Mouse (Mus musculus) G1E (cell line): Measurements from ENCODE around the gene Fam234a.

Experiments
- CTCF ChIP-seq: IDR thresholded peaks from 2 replicates; pipeline ENCODE4 v1.5.1; 2012; ENCODE audit warnings: low read depth, low read length, inconsistent platforms, mixed read lengths
- GATA1 ChIP-seq: IDR thresholded peaks from 2 replicates; pipeline ENCODE4 v1.6.1; 2012; ENCODE audit warnings: borderline replicate concordance, low read length, inconsistent platforms, mixed read lengths
- GATA2 ChIP-seq: IDR thresholded peaks from 2 replicates; pipeline ENCODE4 v1.6.1; 2012; ENCODE audit warnings: low read depth, low read length, inconsistent platforms, borderline replicate concordance
- POLR2AphosphoS5 ChIP-seq: IDR thresholded peaks from 2 replicates; pipeline ENCODE4 v1.6.1; 2012; ENCODE audit warnings: low read depth, low read length, inconsistent platforms; ENCODE audit not compliant: insufficient replicate concordance
- TAL1 ChIP-seq: conservative IDR thresholded peaks from 2 replicates; pipeline ENCODE4 v1.6.1; 2012; ENCODE audit warnings: low read depth, low read length, inconsistent platforms, mixed read lengths

- TF ChIP-seq POLR2AphosphoS5 (no peak), CTCF (no peak), TAL1 (no peak), GATA1 (no peak), GATA2 (no peak)
Observed at GRCm38 (mm10) chr17:26187592-26187991, 56.5 kb downstream of the Fam234a start.
